Comparison of ENCODE assay signal across 15 mouse cellular contexts in genomic region chr16:6829892-6830524, GRCm38 (mm10).
"Had no signal": no experiment of that assay in that cellular context is flagged by ENCODE, and none has a peak within 500 bp of the region (broad histone marks: within the 10 kb centered on the region; RNA-seq: fewer than 3 reads in every experiment).

No protein-coding gene starts in this region.

- H3K9ac ChIP-seq: neural tube, embryonic 15.5 days; stomach, embryonic 15.5 days had no signal

- DNase-seq: retina, postnatal 1 day; right cerebral cortex, adult 18-20 months; right cerebral cortex, postnatal 14 days; right cerebral cortex, postnatal 25 days; right cerebral cortex, postnatal 4 days; spleen, adult 18-20 months; thymus, adult 18-20 months; thymus, adult 2 months; thymus, postnatal 14 days; thymus, postnatal 25 days; thymus, postnatal 36 days; thymus, postnatal 4 days had no signal

- H3K27me3 ChIP-seq: neural tube, embryonic 15.5 days; stomach, embryonic 15.5 days had no signal

- H3K4me2 ChIP-seq: neural tube, embryonic 15.5 days; stomach, embryonic 15.5 days had no signal

- H3K4me1 ChIP-seq: stomach, embryonic 15.5 days had no signal

- H3K4me3 ChIP-seq: neural tube, embryonic 15.5 days; stomach, embryonic 15.5 days had no signal

- H3K9me3 ChIP-seq: neural tube, embryonic 15.5 days; stomach, embryonic 15.5 days had no signal

- H3K36me3 ChIP-seq: neural tube, embryonic 15.5 days; stomach, embryonic 15.5 days had no signal

- H3K27ac ChIP-seq: neural tube, embryonic 15.5 days; stomach, embryonic 15.5 days; stomach, postnatal 0 days had no signal
